Mouse (Mus musculus): Measurements from ENCODE around the gene Park7. TPM values are rescaled to one million over a fixed set of nuclear protein-coding genes. Genes with fewer than 3 reads are reported as not detected.
A peak's percentile ranks its signal among the peaks of the same experiment; 100 is the strongest.

Park7 gene
- polyA plus RNA-seq, 1 experiment from 2014 or later, result 227 TPM

DNA sequence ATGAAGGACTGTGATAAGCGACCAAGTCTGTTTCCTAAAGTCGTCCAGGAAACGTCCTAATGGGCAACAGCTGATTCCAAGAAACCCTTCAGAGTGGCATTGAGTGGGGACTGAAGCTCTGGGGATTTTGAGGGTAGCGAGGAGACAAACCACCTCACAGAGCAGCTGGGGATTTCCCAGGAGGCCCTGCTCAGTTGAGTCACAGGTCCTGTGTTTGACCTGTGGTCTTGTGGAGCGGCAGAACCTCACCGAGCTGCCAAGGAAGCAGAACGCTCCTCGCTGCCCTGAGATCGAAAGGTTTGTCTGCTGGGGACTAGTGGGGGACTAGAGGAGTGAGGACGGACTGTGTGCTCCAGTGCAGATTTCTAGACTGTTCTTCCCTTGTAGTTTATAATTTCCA lies 13.6 kb upstream of the Park7 start:
- 41% methylated on average over 10 of the region's 10 CpGs for WGBS (ENCODE audit: insufficient replicate concordance)
- H3K9ac ChIP-seq (replicated peaks), result no peak overlapping the region

DNA sequence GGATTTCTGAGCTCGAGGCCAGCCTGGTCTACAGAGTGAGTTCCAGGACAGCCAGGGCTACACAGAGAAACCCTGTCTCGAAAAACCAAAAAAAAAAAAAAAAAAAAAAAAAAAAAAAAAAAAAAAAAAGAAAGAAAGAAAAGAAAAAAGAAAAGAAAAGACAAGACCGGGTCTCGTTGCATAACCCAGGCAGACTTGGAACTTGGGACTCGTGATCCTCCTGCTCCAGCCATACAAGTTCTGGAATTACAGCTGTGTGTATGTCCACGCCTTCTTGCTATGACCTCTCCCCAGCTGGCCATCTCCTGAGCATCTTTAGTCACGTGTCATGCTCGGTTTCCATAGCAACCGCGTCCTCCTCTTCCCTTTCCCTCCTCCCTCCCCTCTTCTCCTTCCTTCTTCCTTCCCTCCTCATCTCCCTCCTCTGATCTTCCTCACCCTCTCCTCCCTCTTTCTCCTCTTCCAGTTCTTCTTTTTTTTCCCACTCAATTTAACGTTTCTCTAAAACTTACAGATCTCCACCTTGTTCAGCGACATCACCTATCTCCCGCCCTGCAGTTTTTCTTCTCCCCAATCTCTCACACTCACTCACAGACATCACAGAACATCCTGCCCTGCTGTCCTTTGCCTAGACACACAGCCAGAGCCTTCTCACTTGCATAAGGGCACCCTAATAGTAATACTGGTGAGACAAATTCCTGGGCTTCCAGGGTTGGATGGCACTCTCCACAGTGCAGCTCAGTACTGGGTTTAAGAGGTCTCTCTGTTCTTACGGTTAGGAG lies 12.9 kb upstream of the Park7 start:
- Histone ChIP-seq H3K9ac (replicated peaks) (no peak overlapping the region), H3K4me3 (ENCODE audit: low read depth, low read length) (no peak overlapping the region), H3K36me3 (replicated peaks; ENCODE audit: insufficient read depth, low read length) (no peaks in the 10 kb centered on the region), H3K27ac (ENCODE audit: low read depth) (no peak overlapping the region), H3K9me3 (ENCODE audit: low read length) (no peaks in the 10 kb centered on the region), H3K4me2 (ENCODE audit: low read depth, low read length) (no peak overlapping the region), H3K4me1 (ENCODE audit: insufficient read depth) (no peaks in the 10 kb centered on the region), H3K27me3 (ENCODE audit: insufficient read depth, low read length) (peaks cover 6% of the 10 kb centered on the region; the same call in 1 of the 2 replicates)
- DNase-seq (no peak), ATAC-seq (no peak)
- WGBS (ENCODE audit: insufficient replicate concordance), result 45% methylated on average over 13 of the region's 14 CpGs
- no peak for TF ChIP-seq EP300 (IDR thresholded peaks at IDR 0.05; ENCODE audit: low read depth)
- TF ChIP-seq CTCF (IDR thresholded peaks at IDR 0.05; ENCODE audit: low read depth), result no peak

More for the DNA sequence above, 13.6 kb upstream of the Park7 start:
- Histone ChIP-seq H3K27ac (ENCODE audit: low read depth) (no peak overlapping the region), H3K27me3 (ENCODE audit: insufficient read depth, low read length) (peaks cover 6% of the 10 kb centered on the region; the same call in 1 of the 2 replicates), H3K4me1 (ENCODE audit: insufficient read depth) (no peaks in the 10 kb centered on the region), H3K36me3 (replicated peaks; ENCODE audit: insufficient read depth, low read length) (no peaks in the 10 kb centered on the region), H3K4me3 (ENCODE audit: low read depth, low read length) (no peak overlapping the region), H3K4me2 (ENCODE audit: low read depth, low read length) (no peak overlapping the region), H3K9me3 (ENCODE audit: low read length) (no peaks in the 10 kb centered on the region)
- no peak for TF ChIP-seq EP300 (IDR thresholded peaks at IDR 0.05; ENCODE audit: low read depth)
- TF ChIP-seq CTCF (IDR thresholded peaks at IDR 0.05; ENCODE audit: low read depth), result no peak
- DNase-seq (no peak), ATAC-seq (no peak)

DNA sequence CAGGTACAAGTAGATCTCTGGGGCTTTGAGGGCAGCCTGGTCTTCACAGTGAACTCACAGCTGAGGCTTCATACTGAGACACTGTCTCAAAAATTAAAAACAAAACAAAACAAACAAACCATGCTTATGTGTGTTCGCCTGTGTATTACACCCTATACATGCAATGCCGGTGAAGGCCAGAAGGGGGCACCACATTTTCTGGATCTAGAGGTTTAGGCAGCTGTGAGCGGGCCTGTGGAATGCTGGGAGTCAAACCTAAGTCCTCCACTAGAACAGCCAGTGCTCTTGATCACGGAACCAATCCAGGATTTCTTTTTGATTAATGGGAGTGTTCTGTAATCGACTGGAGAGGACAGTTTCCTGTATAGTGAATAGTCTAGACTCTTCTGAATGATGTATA lies 11.7 kb upstream of the Park7 start:
- no peak overlapping the region for H3K4me3 ChIP-seq (ENCODE audit: low read depth, low read length)
- DNase-seq (peak; percentile 55), ATAC-seq (no peak)
- H3K27ac ChIP-seq (ENCODE audit: low read depth), result no peak overlapping the region
- H3K27me3 ChIP-seq (ENCODE audit: insufficient read depth, low read length), result peaks cover 6% of the 10 kb centered on the region; the same call in 1 of the 2 replicates
- no peak overlapping the region for H3K4me2 ChIP-seq (ENCODE audit: low read depth, low read length)
- no peaks in the 10 kb centered on the region for H3K4me1 ChIP-seq (ENCODE audit: insufficient read depth)
- 51% methylated on average over 5 of the region's 5 CpGs for WGBS (ENCODE audit: insufficient replicate concordance)
- H3K9me3 ChIP-seq (ENCODE audit: low read length), result no peaks in the 10 kb centered on the region
- TF ChIP-seq EP300 (IDR thresholded peaks at IDR 0.05; ENCODE audit: low read depth) (no peak), CTCF (IDR thresholded peaks at IDR 0.05; ENCODE audit: low read depth) (peak; percentile 71)
- no peaks in the 10 kb centered on the region for H3K36me3 ChIP-seq (replicated peaks; ENCODE audit: insufficient read depth, low read length)
- H3K9ac ChIP-seq (replicated peaks), result no peak overlapping the region

DNA sequence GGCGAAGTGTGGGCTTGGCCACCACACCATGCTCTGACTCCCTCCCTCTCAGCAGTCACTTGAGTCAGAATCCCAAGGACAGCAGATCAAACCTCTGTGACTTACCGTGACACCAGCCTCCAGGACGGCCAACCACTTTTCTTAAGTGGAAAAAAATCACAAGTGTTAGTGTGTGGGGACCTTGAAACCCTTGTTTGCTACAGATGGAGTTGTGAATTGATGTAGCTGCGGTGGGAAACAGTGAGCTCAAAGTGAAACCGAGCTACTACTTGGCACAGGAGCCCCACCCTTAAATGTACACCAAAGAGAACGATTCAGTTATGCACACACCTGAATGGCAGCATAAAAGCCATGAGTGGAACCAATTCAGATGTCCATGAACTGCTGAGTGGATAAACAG lies 10.7 kb upstream of the Park7 start:
- Histone ChIP-seq H3K4me3 (ENCODE audit: low read depth, low read length) (no peak overlapping the region), H3K9ac (replicated peaks) (no peak overlapping the region), H3K27me3 (ENCODE audit: insufficient read depth, low read length) (peaks cover 3% of the 10 kb centered on the region; the same call in 1 of the 2 replicates), H3K4me1 (ENCODE audit: insufficient read depth) (no peaks in the 10 kb centered on the region), H3K27ac (ENCODE audit: low read depth) (no peak overlapping the region), H3K4me2 (ENCODE audit: low read depth, low read length) (no peak overlapping the region), H3K9me3 (ENCODE audit: low read length) (no peaks in the 10 kb centered on the region), H3K36me3 (replicated peaks; ENCODE audit: insufficient read depth, low read length) (no peaks in the 10 kb centered on the region)
- 76% methylated on average over 6 of the region's 6 CpGs for WGBS (ENCODE audit: insufficient replicate concordance)
- no peak for TF ChIP-seq EP300 (IDR thresholded peaks at IDR 0.05; ENCODE audit: low read depth)
- no peak for TF ChIP-seq CTCF (IDR thresholded peaks at IDR 0.05; ENCODE audit: low read depth)
- DNase-seq, result no peak
- no peak for ATAC-seq

DNA sequence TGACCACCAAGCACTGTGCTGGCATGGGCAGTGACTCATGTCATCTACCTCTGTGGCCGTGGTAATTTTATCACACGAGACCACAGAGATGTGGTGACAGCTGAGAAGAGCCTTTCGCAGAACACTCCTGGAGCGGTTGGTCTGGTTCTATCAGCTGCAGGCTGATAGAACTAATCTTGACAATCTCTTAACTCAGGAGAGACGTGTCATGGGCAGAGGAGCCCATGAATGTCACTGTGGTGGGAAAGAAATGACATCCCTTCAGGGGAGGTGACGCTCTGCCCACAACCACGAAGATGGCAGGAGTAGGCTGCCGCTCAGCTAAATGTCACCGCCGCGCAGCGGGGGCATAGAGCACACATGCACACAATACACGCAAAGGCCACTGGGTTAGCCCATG lies 10.1 kb upstream of the Park7 start:
- Histone ChIP-seq H3K27ac (ENCODE audit: low read depth) (no peak overlapping the region), H3K9ac (replicated peaks) (no peak overlapping the region), H3K4me2 (ENCODE audit: low read depth, low read length) (no peak overlapping the region), H3K4me1 (ENCODE audit: insufficient read depth) (no peaks in the 10 kb centered on the region), H3K36me3 (replicated peaks; ENCODE audit: insufficient read depth, low read length) (no peaks in the 10 kb centered on the region), H3K27me3 (ENCODE audit: insufficient read depth, low read length) (peaks cover 3% of the 10 kb centered on the region; the same call in 1 of the 2 replicates), H3K9me3 (ENCODE audit: low read length) (no peaks in the 10 kb centered on the region), H3K4me3 (ENCODE audit: low read depth, low read length) (no peak overlapping the region)
- 49% methylated on average over 13 of the region's 13 CpGs for WGBS (ENCODE audit: insufficient replicate concordance)
- TF ChIP-seq EP300 (IDR thresholded peaks at IDR 0.05; ENCODE audit: low read depth), result no peak
- no peak for TF ChIP-seq CTCF (IDR thresholded peaks at IDR 0.05; ENCODE audit: low read depth)
- ATAC-seq (no peak), DNase-seq (no peak)

DNA sequence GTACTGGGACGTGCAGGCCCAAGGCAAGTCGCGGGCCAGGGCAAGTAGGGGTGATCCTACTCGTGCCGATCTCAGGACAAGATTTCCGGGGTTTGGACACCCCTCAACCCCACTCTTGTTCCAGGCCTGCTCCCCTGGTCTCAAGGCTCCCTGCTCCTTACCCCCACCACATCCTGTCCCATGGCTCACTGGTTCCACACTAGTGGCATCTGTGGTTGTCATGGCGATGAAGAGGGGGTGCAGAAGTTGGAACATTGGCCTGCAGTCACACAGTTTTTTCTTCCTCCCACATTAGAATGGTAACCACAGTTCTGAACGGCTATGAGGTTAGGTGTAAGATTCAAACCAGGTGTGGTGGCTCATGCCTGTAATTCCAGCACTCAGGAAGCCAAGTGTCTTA lies 7.0 kb upstream of the Park7 start:
- ATAC-seq (no peak), DNase-seq (no peak)
- no peak overlapping the region for H3K4me3 ChIP-seq (ENCODE audit: low read depth, low read length)
- H3K27me3 ChIP-seq (ENCODE audit: insufficient read depth, low read length), result no peaks in the 10 kb centered on the region
- no peak for TF ChIP-seq CTCF (IDR thresholded peaks at IDR 0.05; ENCODE audit: low read depth)
- TF ChIP-seq EP300 (IDR thresholded peaks at IDR 0.05; ENCODE audit: low read depth), result no peak
- H3K9me3 ChIP-seq (ENCODE audit: low read length), result no peaks in the 10 kb centered on the region
- no peak overlapping the region for H3K9ac ChIP-seq (replicated peaks)
- H3K4me1 ChIP-seq (ENCODE audit: insufficient read depth), result no peaks in the 10 kb centered on the region
- H3K27ac ChIP-seq (ENCODE audit: low read depth), result no peak overlapping the region
- no peaks in the 10 kb centered on the region for H3K36me3 ChIP-seq (replicated peaks; ENCODE audit: insufficient read depth, low read length)
- 77% methylated on average over 8 of the region's 8 CpGs for WGBS (ENCODE audit: insufficient replicate concordance)
- H3K4me2 ChIP-seq (ENCODE audit: low read depth, low read length), result no peak overlapping the region
